ENCODE assay signal across 21 mouse cellular contexts in the genomic region with DNA sequence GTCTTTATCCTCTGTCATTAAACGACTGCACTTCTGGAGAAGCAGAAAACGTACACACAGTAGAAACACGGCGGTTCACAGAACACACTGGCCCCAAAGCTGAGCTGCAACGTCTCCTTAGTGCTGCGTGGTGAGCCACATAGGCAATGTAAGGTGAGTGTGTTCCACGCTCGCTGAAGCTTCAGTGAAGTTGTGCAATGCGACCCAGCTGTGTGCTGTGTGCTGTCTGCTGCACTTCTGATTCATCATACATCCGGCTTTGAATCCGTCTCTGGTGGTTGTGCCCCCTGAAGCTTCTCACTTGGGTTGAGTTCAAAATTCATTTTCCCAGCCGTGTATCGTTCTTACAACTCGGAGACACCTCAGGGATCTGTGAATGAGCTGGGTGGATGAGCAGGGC.
"Had no signal": no experiment of that assay in that cellular context is flagged by ENCODE, and none has a peak within 500 bp of the region (broad histone marks: within the 10 kb centered on the region; RNA-seq: fewer than 3 reads in every experiment).

No protein-coding gene starts in this region.

- DNase-seq: kidney, adult 18-20 months; kidney, adult 9 months; kidney, postnatal 14 days; kidney, postnatal 4 days; left cerebral cortex, postnatal 4 days; liver, postnatal 0 days; lung, embryonic 14.5 days; retina, postnatal 1 day; right cerebral cortex, postnatal 25 days; spleen, adult 18-20 months had no signal

- H3K27ac ChIP-seq: intestine, embryonic 15.5 days; limb, embryonic 12.5 days; limb, embryonic 15.5 days; liver, embryonic 14.5 days; macrophage; midbrain, embryonic 15.5 days; neural tube, embryonic 13.5 days; stomach, embryonic 15.5 days had no signal

- ATAC-seq: intestine, embryonic 15.5 days; liver, postnatal 0 days; lung, postnatal 0 days; midbrain, embryonic 15.5 days had no signal

- H3K4me3 ChIP-seq: intestine, embryonic 15.5 days; limb, embryonic 12.5 days; limb, embryonic 15.5 days; midbrain, embryonic 15.5 days; neural tube, embryonic 13.5 days; stomach, embryonic 15.5 days had no signal

- H3K27me3 ChIP-seq: intestine, embryonic 15.5 days; stomach, embryonic 15.5 days had no signal

- H3K36me3 ChIP-seq: intestine, embryonic 15.5 days; limb, embryonic 12.5 days; limb, embryonic 15.5 days; midbrain, embryonic 15.5 days; neural tube, embryonic 13.5 days; stomach, embryonic 15.5 days had no signal

- H3K9ac ChIP-seq: intestine, embryonic 15.5 days; limb, embryonic 12.5 days; limb, embryonic 15.5 days; liver, embryonic 14.5 days; liver, postnatal 0 days; lung, embryonic 14.5 days; midbrain, embryonic 15.5 days; neural tube, embryonic 13.5 days; stomach, embryonic 15.5 days had no signal

- H3K4me2 ChIP-seq: intestine, embryonic 15.5 days; limb, embryonic 12.5 days; limb, embryonic 15.5 days; liver, embryonic 11.5 days; lung, embryonic 14.5 days; midbrain, embryonic 11.5 days; midbrain, embryonic 15.5 days; neural tube, embryonic 13.5 days; stomach, embryonic 15.5 days had no signal

- H3K9me3 ChIP-seq: intestine, embryonic 15.5 days; limb, embryonic 12.5 days; limb, embryonic 15.5 days; midbrain, embryonic 15.5 days; neural tube, embryonic 13.5 days; stomach, embryonic 15.5 days had no signal

- H3K4me1 ChIP-seq: intestine, embryonic 15.5 days; limb, embryonic 15.5 days had no signal
